Comparison of ENCODE assay signal across 13 mouse cellular contexts in the genomic region with DNA sequence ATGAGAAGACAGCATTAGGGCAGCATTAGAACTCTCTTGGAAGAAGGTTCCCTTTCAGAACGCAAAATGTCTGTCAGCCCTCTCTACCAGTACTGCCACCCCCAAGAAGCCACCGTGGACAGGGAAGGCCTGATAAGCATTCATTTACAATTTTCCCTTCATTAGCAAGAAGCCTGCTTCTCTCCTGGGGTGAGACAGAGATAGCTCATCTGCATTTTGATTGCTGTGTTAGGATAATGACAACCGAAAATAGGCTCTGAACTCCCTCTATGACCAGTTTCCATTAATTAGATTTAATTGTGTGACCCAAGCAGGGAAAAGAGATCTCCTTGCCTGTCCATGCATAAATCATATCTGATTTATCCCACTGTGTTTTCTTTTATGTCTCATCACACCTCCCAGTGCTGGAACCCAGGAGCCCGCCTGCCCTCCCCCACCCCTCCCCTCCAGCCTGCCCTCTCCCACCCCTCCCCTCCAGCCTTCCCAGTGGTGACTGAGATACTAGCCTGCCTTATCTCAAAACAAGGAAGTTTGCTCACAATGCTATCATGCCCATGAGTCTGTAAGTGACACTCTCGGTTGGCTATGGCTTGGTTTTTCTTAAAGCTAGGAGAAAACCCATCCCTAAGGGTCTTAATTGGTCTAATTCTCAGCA. TPM values are rescaled to one million over a fixed set of nuclear protein-coding genes. Genes with fewer than 3 reads are reported as not detected.
DNase-seq lines count a peak whose midpoint lies in the region; ATAC-seq and TF ChIP-seq lines count a peak whose summit lies in the region.
"Had no signal": no experiment of that assay in that cellular context is flagged by ENCODE, and none has a peak within 500 bp of the region (broad histone marks: within the 10 kb centered on the region; RNA-seq: fewer than 3 reads in every experiment).

No protein-coding gene starts in this region.

- H3K27ac ChIP-seq in heart, adult 2 months = peak overlapping the region; percentile 82
- H3K27ac ChIP-seq in neural tube, embryonic 11.5 days (ENCODE audit: low read depth, low read length) = no peak overlapping the region
- peak overlapping the region; percentile 87 for H3K27ac ChIP-seq in hindbrain, embryonic 14.5 days
- no peak overlapping the region for H3K27ac ChIP-seq in neural tube, embryonic 14.5 days (ENCODE audit: low read depth, low read length)
- H3K27ac ChIP-seq: liver, embryonic 15.5 days; stomach, embryonic 15.5 days had no signal

- H3K4me3 ChIP-seq in heart, adult 2 months = no peak overlapping the region
- H3K4me3 ChIP-seq in neural tube, embryonic 11.5 days (ENCODE audit: low read depth, low read length) = no peak overlapping the region
- no peak overlapping the region for H3K4me3 ChIP-seq in hindbrain, embryonic 14.5 days (replicated peaks; ENCODE audit: low read length)
- no peak overlapping the region for H3K4me3 ChIP-seq in neural tube, embryonic 14.5 days (ENCODE audit: low read depth, low read length)
- H3K4me3 ChIP-seq: liver, embryonic 15.5 days; stomach, embryonic 15.5 days had no signal

- TF ChIP-seq EP300 in heart, adult 2 months (IDR thresholded peaks at IDR 0.05; ENCODE audit: insufficient read depth, low read depth, low read length) = no peak

- no peaks in the 10 kb centered on the region; the same call in 1 of the 2 replicates for H3K36me3 ChIP-seq in heart, adult 2 months (ENCODE audit: control insufficient read depth, insufficient read depth, low read length)
- H3K36me3 ChIP-seq in neural tube, embryonic 11.5 days (ENCODE audit: control insufficient read depth, insufficient read depth, low read length) = no peaks in the 10 kb centered on the region
- no peaks in the 10 kb centered on the region for H3K36me3 ChIP-seq in hindbrain, embryonic 14.5 days (replicated peaks; ENCODE audit: control insufficient read depth, insufficient read depth)
- H3K36me3 ChIP-seq in neural tube, embryonic 14.5 days (ENCODE audit: control insufficient read depth, insufficient read depth, low read length) = no peaks in the 10 kb centered on the region
- H3K36me3 ChIP-seq: liver, embryonic 15.5 days; stomach, embryonic 15.5 days had no signal

- ATAC-seq in neural tube, embryonic 11.5 days (ENCODE audit: insufficient read depth, low FRiP score, low TSS enrichment) = no peak; the same call in 1 of the 2 replicates
- peak; percentile 42; the same call in 1 of the 2 replicates for ATAC-seq in hindbrain, embryonic 14.5 days (ENCODE audit: low FRiP score)
- peak; percentile 25 for ATAC-seq in neural tube, embryonic 14.5 days (ENCODE audit: low read depth)
- ATAC-seq in megakaryocyte progenitor cell, adult 5-6 weeks (replicated peaks; ENCODE audit: poor library complexity) = no peak

- TF ChIP-seq CTCF in heart, adult 2 months (IDR thresholded peaks at IDR 0.05) = no peak

- H3K4me2 ChIP-seq in neural tube, embryonic 11.5 days (ENCODE audit: low read depth) = no peak overlapping the region
- H3K4me2 ChIP-seq in hindbrain, embryonic 14.5 days (replicated peaks) = no peak overlapping the region
- H3K4me2 ChIP-seq in neural tube, embryonic 14.5 days (ENCODE audit: low read depth, low read length) = no peak overlapping the region
- H3K4me2 ChIP-seq: liver, embryonic 15.5 days; stomach, embryonic 15.5 days had no signal

- no peaks in the 10 kb centered on the region for H3K9me3 ChIP-seq in neural tube, embryonic 11.5 days (ENCODE audit: control insufficient read depth, low read length)
- H3K9me3 ChIP-seq in hindbrain, embryonic 14.5 days (ENCODE audit: control insufficient read depth, low read length) = no peaks in the 10 kb centered on the region
- no peaks in the 10 kb centered on the region for H3K9me3 ChIP-seq in neural tube, embryonic 14.5 days (ENCODE audit: control insufficient read depth, low read length)
- H3K9me3 ChIP-seq: liver, embryonic 15.5 days; stomach, embryonic 15.5 days had no signal

- no peak overlapping the region for H3K9ac ChIP-seq in heart, adult 2 months (ENCODE audit: low read depth, low read length)
- H3K9ac ChIP-seq in neural tube, embryonic 11.5 days (ENCODE audit: low read length) = no peak overlapping the region
- 0 out of 2 replicates have a peak overlapping the region, but pooled peaks have one; percentile 20 for H3K9ac ChIP-seq in hindbrain, embryonic 14.5 days
- H3K9ac ChIP-seq in neural tube, embryonic 14.5 days (replicated peaks; ENCODE audit: low read depth, low read length) = no peak overlapping the region
- H3K9ac ChIP-seq: liver, embryonic 15.5 days; stomach, embryonic 15.5 days had no signal

- H3K4me1 ChIP-seq in heart, adult 2 months (ENCODE audit: control insufficient read depth, insufficient read depth, low read length) = peaks cover 6% of the 10 kb centered on the region
- H3K4me1 ChIP-seq in neural tube, embryonic 11.5 days (ENCODE audit: control insufficient read depth, insufficient read depth, low read length) = no peaks in the 10 kb centered on the region
- H3K4me1 ChIP-seq in hindbrain, embryonic 14.5 days (replicated peaks; ENCODE audit: control insufficient read depth, insufficient read depth, low read length) = peaks cover 20% of the 10 kb centered on the region
- H3K4me1 ChIP-seq in neural tube, embryonic 14.5 days (ENCODE audit: control insufficient read depth, insufficient read depth, low read length) = peaks cover 7% of the 10 kb centered on the region
- H3K4me1 ChIP-seq: liver, embryonic 15.5 days had no signal

- H3K27me3 ChIP-seq in heart, adult 2 months (ENCODE audit: control insufficient read depth, insufficient read depth, low read length) = no peaks in the 10 kb centered on the region
- no peaks in the 10 kb centered on the region for H3K27me3 ChIP-seq in neural tube, embryonic 11.5 days (ENCODE audit: control insufficient read depth, insufficient read depth, low read length)
- no peaks in the 10 kb centered on the region for H3K27me3 ChIP-seq in hindbrain, embryonic 14.5 days (ENCODE audit: control insufficient read depth, insufficient read depth, low read length)
- H3K27me3 ChIP-seq in neural tube, embryonic 14.5 days (ENCODE audit: control insufficient read depth, insufficient read depth, low read length) = no peaks in the 10 kb centered on the region
- H3K27me3 ChIP-seq: stomach, embryonic 15.5 days had no signal

- WGBS in heart, adult 2 months = 32% methylated on average over 5 of the region's 5 CpGs
- 48% methylated on average over 5 of the region's 5 CpGs for WGBS in neural tube, embryonic 11.5 days
- 15% methylated on average over 5 of the region's 5 CpGs for WGBS in hindbrain, embryonic 14.5 days
- 24% methylated on average over 5 of the region's 5 CpGs for WGBS in neural tube, embryonic 14.5 days

- intact Hi-C loops in heart, adult 2 months (cut with DNase I) = loop anchor here (2.0 kb wide), 2 partner anchors 126 to 442 kb away; no protein-coding TSS in a partner anchor

- no peak for DNase-seq in heart, adult 2 months
- no peak for DNase-seq in heart, adult 18-20 months
- DNase-seq in neural tube, embryonic 11.5 days (ENCODE audit: low spot score) = peak; percentile 13
- no peak for DNase-seq in neural tube, embryonic 10.5 days (ENCODE audit: extremely low spot score, low spot score)
- no peak for DNase-seq in hindbrain, embryonic 14.5 days (ENCODE audit: low spot score)
- DNase-seq in thymus, postnatal 36 days = no peak
- DNase-seq: left cerebral cortex, postnatal 4 days had no signal

- H3K79me2 ChIP-seq in heart, adult 2 months (replicated peaks; ENCODE audit: control insufficient read depth, insufficient read depth, low read length) = no peaks in the 10 kb centered on the region

- no peak for TF ChIP-seq POLR2A in heart, adult 2 months (IDR thresholded peaks at IDR 0.05; ENCODE audit: insufficient read depth, low read depth, low read length)

RNA-seq across cellular contexts. Expression of a gene that starts 38.0 kb away (rescaled TPM):
- total RNA-seq in heart, adult 2 months (2021) = not detected
- polyA plus RNA-seq in heart, adult 2 months (2012; rRNA removed) = 0.27 TPM in 1 of 2 replicates, not detected in the other
- under 1 TPM; 0.57 to 0.62 TPM for total RNA-seq in heart, adult 18-20 months (2021)
- polyA plus RNA-seq in neural tube, embryonic 11.5 days (2014; fragmentation: Nextera tagmentation; extraction: Ambion mirVana) = not detected in 2 replicates
- polyA plus RNA-seq in hindbrain, embryonic 14.5 days (2014; fragmentation: Nextera tagmentation; extraction: Ambion mirVana) = not detected in 2 replicates
- polyA plus RNA-seq in neural tube, embryonic 14.5 days (2014; fragmentation: Nextera tagmentation; extraction: Ambion mirVana) = not detected in 2 replicates
- total RNA-seq in megakaryocyte progenitor cell, adult 5-6 weeks (2015) = 0.52 and 0.66 TPM in 2 replicates
- total RNA-seq in megakaryocyte progenitor cell, adult 5-6 weeks (2017) = 1.6 TPM in 1 of 2 replicates, not detected in the other
- total RNA-seq: layer of hippocampus, postnatal 10 days; left cerebral cortex, postnatal 4 days had no signal
- polyA plus RNA-seq: embryonic facial prominence, embryonic 14.5 days; liver, embryonic 15.5 days; stomach, embryonic 15.5 days had no signal

Comparison
In these comparisons a context has a peak if more than half of its experiments do, and no peak if none do; other contexts are left out.
1. ATAC-seq: peak in hindbrain, embryonic 14.5 days (single experiment) and neural tube, embryonic 14.5 days (single experiment); none in neural tube, embryonic 11.5 days (single experiment) and megakaryocyte progenitor cell, adult 5-6 weeks (single experiment).
2. H3K27ac ChIP-seq: peak in heart, adult 2 months (single experiment) and hindbrain, embryonic 14.5 days (single experiment); none in neural tube, embryonic 11.5 days (single experiment) and neural tube, embryonic 14.5 days (single experiment).